Mouse (Mus musculus) right cerebral cortex, adult 2 months (tissue): Measurements from ENCODE around the gene Rcan1.

ENCODE experiments used
- DNase-seq, 2 experiments: peaks; one replicate each; pipeline ENCODE4 v3.0.0; 2021 to 2022; ENCODE audit warnings: low spot score in 2 of 2

The Rcan1 gene

DNA sequence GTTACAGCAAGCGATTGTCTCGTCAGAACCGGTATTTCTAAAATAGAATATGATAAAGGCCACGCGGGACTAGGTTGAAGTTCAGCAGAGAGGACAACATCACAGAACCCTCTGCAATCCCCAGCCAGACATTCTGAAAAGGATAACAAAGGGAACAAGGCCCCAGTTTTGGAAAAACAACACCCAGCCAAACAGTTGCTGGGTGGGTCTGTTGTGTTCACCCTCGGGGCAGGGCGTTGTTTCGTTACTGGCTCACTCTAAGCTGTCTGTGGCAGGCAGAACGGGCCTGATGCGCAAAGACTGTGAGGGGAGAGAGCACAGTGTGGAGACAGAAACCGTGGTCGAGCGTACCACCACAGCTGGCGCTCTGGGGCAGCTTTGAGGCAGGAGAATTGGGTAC is 2.2 kb downstream of the Rcan1 start:
- DNase-seq: no peak

DNA sequence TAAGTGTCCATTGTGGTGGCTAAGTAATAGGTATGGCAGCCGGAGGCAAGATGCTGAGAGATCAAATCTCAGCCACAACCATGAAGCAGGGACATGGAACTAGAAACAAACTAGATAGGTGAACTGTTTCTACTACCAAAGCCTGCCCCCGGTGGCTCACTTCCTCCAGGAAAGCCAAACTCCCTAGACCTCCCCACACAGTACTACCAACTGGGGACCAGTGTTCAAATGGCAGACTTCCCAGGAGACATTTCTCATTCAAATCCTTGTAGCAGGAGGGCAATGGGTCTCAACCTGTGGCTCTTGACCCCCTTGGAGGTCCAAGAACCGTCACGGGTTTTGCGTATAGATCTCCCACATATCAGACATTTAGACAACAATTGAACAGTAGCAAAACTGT is 3.6 kb downstream of the Rcan1 start:
- no peak for DNase-seq

GRCm38 (mm10) chr16:92465642-92466526 is 4.8 kb downstream of the Rcan1 start:
- DNase-seq: peak; percentile 97 to 98

DNA sequence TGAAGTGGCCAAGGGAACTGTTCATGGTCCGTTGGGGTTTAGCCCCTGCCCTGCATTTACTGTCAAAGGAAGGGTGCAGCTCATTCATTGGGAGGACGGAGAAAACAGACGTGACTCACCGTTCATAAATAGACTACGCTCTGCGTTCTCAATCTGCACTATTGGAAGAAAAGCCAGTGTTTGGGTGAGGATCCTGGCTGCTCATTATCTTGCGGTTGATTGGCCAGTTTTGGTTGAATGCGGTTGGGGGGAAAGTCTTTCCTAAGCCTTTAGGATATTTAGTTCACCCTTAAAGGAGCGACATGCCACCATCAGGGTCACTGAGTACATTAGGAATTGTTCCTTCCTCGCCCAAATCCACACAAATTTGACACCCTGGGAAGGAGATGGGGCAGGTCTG is 5.4 kb downstream of the Rcan1 start:
- DNase-seq: no peak

- no peak for DNase-seq
These were observed 6.2 kb downstream of the Rcan1 start for GRCm38 (mm10) chr16:92464390-92464972.

DNA sequence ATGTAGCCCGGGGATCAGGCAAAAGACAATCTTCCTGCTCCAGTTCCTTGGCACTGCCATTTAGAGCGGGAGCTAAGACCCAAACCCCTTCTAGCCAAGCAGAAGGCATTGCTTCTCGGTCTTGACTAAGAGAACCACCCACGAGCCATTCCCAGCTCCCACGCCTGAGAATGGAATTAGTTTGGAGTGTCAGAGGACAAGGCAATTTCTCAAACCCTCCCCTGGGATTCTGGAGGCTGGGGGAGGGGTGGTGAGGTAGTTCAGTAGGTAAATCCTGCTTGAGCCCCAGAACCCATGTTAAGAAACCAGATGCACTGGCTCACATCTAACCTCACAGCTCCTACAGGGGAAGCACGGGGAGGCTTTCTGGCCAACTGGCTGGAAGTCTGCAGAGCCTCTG is 9.3 kb downstream of the Rcan1 start:
- DNase-seq: no peak

DNA sequence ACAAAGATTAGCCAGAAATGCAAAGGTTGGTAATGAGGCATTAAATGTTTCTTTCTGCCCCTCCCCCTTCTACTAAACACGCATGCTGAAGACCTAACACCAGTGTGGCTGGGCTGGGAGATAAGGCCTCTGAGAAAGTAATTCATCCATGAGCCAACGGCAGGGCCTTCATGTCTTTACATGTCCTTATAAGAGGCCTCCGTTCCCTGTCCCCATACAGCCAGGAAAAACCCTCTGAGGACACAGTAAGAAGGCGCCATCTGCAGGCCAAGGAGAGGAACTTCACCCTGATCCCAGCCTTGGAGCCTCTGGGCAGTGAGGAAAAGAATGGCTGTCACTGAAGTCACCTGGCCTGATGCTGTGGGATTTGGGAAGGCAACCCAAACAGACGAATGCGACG is 13.1 kb downstream of the Rcan1 start:
- DNase-seq: peak in 1 of 2 experiments; percentile 72

DNA sequence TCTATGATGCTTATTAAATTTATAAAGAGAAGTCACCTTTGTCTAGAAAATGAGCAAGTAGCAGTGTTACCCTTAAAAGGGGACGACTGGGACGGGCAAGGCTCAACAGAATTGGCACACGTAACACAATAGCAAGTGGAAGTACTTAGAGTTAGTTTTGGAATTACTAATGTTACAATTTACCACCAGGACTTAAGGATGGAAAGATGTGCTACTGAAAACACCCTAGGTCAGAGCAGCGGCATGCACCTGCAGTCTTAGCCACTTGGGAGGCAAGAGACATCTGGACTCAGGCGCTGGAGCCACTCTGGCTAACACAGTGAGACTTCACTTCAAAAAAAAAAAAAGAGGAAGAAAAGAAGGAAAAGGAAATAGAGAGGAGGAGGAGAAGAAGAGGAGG is 14.7 kb downstream of the Rcan1 start:
- no peak for DNase-seq

DNA sequence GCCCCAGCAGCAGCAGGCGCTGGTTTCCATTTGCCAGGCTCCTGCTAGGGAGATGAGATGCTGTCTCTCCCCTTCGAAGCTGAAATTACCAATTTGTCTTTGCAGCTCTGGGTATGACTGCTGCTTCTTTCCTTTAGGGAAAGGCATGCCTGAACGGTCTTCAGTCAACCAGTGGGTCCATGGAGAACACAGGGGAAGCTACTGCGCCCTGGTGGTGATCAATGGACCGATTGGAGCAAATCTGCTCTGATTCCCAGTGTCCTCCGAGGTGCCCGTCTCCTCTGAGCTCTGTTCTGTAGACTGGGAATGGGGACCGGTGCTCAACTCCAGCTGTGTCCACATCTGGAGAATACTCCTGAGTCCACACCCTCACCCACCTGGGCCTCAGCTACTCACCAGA is 15.2 kb downstream of the Rcan1 start:
- no peak for DNase-seq

GRCm38 (mm10) chr16:92454495-92454894 is 16.2 kb downstream of the Rcan1 start:
- DNase-seq: no peak

GRCm38 (mm10) chr16:92454002-92454401 is 16.7 kb downstream of the Rcan1 start:
- DNase-seq: no peak

DNA sequence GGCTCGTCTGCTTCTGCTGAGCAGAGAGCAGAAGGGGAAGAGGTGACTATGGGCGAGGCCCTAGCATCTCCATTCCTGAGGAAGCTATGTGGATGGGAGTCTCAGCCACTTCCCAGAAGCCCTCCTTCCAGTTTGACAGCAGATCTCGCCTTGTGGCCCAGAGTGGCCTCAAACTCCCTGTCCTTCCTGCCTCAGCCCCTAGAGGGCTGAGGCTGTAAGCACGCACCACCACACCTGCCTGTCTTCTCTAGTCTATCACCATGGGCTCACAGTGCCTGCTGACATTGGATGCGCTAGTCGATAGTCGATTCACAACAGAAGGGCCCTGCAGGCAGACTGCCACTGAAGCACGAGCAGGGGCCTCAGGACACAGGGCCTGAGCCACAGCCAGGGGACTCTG is 18.1 kb downstream of the Rcan1 start:
- DNase-seq: no peak

- no peak for DNase-seq
These were observed 19.1 kb downstream of the Rcan1 start for GRCm38 (mm10) chr16:92451516-92452072.

GRCm38 (mm10) chr16:92450331-92450730 is 20.3 kb downstream of the Rcan1 start:
- DNase-seq: no peak

- no peak for DNase-seq
These were observed 21.6 kb downstream of the Rcan1 start for GRCm38 (mm10) chr16:92449080-92449479.

GRCm38 (mm10) chr16:92445377-92445776 is 25.3 kb downstream of the Rcan1 start:
- DNase-seq: no peak

GRCm38 (mm10) chr16:92443644-92444113 is 27.0 kb downstream of the Rcan1 start:
- DNase-seq: no peak

GRCm38 (mm10) chr16:92442946-92443345 is 27.7 kb downstream of the Rcan1 start:
- DNase-seq: no peak

- no peak for DNase-seq
These were observed 28.5 kb downstream of the Rcan1 start for GRCm38 (mm10) chr16:92442150-92442549.

GRCm38 (mm10) chr16:92441203-92441602 is 29.5 kb downstream of the Rcan1 start:
- DNase-seq: no peak

GRCm38 (mm10) chr16:92440229-92440628 is 30.4 kb downstream of the Rcan1 start:
- DNase-seq: no peak

GRCm38 (mm10) chr16:92439775-92440174 is 30.9 kb downstream of the Rcan1 start:
- no peak for DNase-seq

- no peak for DNase-seq
These were observed 35.2 kb downstream of the Rcan1 start for GRCm38 (mm10) chr16:92435431-92435985.
